Mouse (Mus musculus) lung, postnatal 14 days (tissue): ENCODE measurements around the gene Plp2.

Experiments
- DNase-seq: peaks from one replicate; pipeline ENCODE4 v3.0.0; 2021

Gene Plp2

DNA sequence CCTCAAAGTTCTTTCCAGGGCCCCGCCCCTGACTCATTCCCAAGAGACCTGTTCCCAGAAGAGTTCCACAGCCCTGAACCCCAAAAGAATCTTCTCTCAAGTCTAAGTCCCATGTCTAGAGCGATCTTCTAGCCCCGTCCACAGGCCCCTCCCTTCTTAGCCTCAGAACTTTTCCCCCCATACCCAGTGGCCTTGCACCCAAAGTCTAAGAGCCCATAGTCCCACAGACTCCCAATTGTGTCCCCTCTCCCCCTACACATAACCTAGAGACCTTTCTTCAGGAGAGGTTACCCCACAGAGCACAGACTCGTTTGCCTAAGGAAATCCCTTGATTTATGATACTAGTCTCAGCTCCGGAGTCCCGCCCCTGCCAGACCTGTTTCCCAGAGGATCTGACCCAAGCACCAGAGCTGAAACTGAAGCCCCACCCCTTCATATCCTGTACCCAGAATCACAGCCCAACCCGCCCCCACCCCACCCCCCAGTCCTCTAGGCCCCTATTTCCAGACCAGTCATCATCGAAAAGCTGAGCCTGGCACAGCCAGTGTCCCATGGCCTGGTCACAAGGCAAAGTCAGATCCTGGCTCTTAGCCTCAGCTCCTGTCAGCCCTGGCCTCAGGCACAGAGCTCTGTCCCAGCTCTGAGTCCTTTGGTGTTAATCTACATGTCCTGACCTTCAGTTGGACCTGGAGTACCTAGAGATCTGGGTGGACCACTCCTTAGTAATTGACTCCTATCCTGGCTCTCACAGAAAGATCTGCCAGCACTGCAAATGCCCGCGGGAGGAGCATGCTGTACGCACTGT, 12.2 kb downstream of the Plp2 start:
- DNase-seq = no peak

DNA sequence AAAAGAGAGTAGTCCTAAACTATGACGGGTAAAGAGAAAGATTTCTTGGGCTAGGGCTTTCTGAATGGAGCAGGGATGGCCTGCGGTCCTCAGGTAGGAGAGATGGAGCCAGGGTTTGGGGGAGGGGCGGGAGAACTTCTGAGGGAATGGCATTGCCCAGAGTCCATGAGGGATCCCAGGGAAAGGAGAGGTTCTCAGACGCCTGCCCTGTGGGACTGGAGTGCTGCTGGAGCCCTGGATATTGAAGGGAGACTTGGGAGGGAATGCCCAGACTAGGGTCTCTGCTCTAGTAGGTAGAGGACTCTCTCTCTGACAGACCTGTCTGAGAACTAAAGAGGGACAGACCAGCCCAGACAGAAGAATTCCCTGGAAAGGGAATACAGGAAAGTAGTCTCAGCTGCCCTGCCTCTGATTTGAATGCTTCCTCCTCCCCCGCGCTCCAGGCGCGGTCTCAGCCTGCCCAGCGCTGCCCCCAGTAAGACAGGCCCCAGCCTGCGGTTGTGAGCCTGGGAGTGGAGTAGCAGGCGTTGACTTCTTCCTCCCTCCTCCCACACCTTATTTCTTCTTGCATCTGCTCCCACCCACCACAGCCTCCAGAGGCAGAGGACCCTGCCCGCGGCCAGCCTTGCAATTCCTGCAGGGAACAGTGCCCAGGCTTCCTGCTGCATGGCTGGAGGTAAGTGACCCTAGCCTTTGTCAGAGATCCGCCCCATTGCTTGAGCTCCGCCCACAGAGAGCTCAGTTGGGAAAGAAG, 13.0 kb downstream of the Plp2 start:
- DNase-seq = peak; percentile 54

DNA sequence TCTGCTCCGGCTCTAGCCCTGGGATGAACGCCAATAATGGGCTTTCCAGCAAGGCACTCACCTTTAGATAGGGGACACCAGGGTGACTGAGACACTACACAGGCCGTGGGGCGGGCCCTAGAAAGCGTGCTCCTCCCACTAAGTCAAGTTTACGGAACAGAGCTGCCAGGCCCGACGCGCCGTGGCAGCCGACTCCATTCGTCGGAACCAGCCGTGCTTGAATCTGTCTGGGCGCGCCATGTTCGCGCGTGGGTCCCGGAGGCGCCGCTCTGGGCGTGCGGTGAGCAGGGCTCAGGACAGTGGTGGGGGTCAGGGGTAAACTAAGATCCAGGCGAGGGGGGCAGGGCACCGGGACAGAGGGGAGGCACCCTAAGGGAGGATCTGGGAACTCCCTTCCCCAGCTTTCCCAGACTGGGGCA, 14.0 kb downstream of the Plp2 start, which contains the start of gene Prickle3:
TSS of gene Prickle3 (plus strand) at position 40 of the 419 bp plus-strand sequence.
- peak; percentile 61 for DNase-seq

DNA sequence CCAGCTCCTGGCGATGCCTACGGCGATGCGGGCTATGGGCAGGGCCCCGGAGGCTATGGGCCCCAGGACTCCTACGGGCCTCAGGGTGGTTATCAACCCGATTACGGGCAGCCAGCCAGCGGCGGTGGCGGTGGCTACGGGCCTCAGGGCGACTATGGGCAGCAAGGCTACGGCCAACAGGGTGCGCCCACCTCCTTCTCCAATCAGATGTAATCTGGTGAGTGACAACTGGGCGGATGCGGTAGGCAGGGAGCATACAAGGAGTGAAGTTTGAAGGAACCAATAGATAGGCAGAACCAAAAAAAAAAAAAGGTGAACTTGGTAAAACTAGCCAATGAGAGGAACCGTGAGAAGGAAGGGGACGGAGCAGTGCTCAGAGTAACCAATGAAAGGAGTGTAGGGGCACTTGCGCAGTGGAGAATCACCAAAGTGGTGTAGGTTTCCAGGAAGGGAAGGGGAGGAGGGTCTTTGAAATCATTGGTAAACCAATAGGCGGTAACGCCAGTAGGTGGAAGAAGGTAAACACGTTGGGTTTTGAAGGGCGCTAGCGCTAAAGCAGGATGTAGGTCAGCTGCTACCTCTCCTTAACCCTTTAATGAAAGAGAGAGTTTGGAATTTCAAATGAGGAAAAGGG, 22.4 kb downstream of the Plp2 start:
- DNase-seq = peak; percentile 82

DNA sequence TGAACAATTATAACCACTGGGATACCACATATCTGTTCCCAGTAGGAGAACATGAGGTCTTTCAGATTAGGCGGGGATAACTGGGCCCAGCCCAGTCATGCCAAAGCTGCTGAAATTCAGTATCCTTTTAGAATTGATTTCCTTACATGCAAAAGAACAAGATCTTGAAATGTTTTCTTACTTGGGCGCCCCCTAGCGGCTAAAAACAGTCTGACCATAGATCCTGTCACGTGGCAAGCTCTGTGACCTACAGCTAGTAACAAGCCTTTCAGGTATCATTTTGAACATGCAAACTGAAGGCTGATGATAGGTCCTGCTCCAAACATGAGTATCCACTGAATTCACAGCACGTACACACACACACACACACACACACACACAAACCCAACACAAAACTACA, 25.8 kb downstream of the Plp2 start:
- peak; percentile 86 for DNase-seq

DNA sequence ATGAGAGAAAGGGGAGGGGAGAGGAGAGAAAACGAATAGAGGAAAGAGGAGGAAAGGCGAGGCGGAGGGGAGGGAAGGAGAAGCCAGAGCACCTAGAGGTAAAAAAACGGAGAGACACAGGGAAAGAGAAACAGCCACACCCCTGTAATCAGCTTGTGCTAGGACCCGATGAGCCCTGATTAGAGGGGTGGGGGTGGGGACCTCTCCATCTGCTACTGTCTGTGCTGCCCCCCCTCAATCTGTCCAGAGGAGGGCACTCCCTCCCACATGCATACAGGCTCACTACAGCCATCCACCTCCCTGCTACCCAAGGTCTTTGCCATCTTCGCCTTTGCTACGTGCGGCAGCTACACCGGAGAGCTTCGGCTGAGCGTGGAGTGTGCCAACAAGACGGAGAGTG, 30.4 kb downstream of the Plp2 start:
- DNase-seq = no peak

DNA sequence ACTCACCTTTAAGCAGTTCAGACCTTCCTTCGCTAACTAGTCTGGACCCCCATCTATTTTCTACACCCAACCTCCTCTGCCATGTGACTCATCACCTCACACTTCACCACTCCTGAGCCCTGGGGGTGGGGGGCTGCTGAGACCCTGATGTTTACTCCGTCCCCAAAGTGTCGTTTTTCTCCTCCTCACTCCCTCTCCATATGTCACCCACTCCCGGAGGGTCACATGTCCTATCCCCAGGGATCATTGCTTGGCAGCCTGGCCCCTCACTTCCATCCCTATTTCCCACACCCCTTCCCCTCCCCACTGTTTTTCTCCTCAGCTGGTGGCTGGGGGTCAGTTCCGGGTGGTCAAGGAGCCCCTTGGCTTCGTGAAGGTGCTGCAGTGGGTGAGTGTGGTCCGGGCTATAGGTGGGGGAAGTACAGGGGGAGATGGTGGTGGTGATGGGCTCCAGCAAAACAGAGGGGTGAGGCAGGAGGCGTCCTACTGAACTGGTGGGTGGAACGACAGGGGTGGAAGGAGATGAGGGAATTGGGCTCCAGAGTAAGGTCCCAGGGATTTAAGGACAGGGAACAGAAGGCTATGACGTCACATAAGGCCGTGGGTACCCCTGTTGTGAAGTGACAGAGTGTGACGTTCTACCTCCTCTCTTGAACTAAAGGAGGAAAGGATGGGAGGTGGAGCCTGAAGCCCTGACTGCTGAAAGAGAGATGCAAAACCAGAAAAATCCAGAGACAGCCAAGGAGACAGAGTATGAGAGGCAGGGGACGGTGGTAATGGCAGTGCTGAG, 31.5 kb downstream of the Plp2 start:
- DNase-seq = no peak

DNA sequence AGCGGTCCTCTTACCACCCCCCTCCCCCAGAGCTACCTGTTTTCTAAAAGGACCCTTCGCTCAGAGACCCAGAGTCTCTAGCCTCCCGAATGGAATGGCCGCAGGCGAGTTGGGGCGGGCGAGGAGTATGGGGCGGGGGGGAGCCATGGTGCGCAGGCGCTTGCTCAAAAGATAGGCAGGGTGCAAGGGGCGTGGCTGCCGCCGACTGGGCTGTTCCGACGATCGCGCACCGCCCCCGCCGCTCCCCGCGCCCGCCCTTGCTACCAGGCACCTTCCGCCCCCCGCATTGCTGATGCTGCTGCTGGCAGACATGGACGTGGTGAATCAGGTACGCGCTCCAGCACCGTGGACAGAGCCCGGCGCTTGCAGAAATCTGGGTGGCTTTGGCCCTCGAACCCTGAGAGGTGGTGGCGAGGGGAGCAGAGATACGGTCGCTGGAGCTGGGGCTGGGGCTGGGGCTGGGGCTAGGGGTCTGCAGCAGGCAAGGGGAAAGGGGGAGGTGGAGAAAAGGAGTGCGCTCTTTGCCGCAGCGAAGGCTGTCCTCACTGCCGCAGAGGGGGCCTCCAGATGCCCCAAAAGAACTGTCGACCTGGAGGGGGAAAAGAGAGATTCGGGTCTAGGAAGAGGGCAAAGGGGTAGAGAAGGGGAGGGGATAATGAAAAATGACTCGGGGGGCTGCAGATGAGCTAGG, 32.6 kb downstream of the Plp2 start, which contains the start of gene Syp:
TSS of gene Syp (plus strand) at position 71 of the 691 bp plus-strand sequence.
- peak; percentile 70 for DNase-seq

DNA sequence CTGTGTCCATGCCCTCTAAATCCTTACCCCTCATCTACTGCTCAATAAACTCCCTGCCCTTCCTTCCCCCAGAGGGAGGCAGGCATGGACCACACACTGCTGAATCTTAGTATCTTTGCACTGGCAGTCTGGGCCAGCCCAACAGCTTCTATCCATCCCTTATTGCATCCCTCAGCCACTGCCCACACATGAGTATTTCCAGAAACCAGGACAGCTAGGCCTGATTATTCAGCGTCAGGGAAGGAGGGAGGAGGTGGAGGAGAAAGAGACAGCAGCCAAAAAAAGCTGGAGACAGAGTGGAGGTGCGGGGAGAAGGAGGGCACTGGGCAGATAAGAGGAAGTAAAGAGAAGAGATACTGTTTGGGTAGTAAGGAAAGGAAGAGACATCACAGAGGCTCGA, 36.1 kb downstream of the Plp2 start:
- no peak for DNase-seq

DNA sequence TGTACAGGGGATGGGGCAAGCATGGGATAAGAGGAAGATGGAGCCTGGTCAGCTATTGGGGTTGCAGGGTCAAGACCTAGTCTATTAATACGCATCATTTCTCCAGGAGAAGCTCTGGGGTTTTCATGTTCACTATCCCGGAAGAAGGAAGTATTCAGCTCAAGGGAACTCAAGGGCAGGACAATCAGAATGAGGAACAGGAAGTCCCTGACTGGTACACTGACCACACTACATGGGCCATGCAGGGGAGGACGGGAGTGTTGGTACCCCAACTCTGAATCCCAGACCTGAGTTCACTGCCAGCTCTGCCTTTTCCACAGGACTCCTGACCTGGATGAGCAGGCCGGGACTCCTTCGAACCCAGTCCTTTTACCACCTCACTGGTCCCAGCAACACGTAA, 38.6 kb downstream of the Plp2 start:
- no peak for DNase-seq
